Mouse (Mus musculus): ENCODE data around the gene Pzp. TPM values are rescaled to one million over a fixed set of nuclear protein-coding genes. Genes with fewer than 3 reads are reported as not detected.

Pzp gene
- total and polyA plus RNA-seq, 2 experiments from 2014 or later = not detected

- DNase-seq = peak; percentile 72
- Histone ChIP-seq H3K27ac (ENCODE audit: low read depth, low read length) (no peak overlapping the region), H3K4me3 (ENCODE audit: low read depth, low read length) (no peak overlapping the region), H3K9ac (no peak overlapping the region), H3K9me3 (ENCODE audit: low read length) (no peaks in the 10 kb centered on the region), H3K36me3 (ENCODE audit: insufficient read depth) (no peaks in the 10 kb centered on the region), H3K27me3 (ENCODE audit: insufficient read depth, low read length) (no peaks in the 10 kb centered on the region), H3K4me1 (ENCODE audit: insufficient read depth) (no peaks in the 10 kb centered on the region), H3K4me2 (ENCODE audit: low read depth) (no peak overlapping the region)
- peak; percentile 67 for ATAC-seq
- no peak for TF ChIP-seq CTCF (IDR thresholded peaks at IDR 0.05; ENCODE audit: low read depth)
- 72% methylated on average over 2 of the region's 2 CpGs for WGBS
These were observed 20.8 kb downstream of the Pzp start for GRCm38 (mm10) chr6:128505676-128506236.

DNA sequence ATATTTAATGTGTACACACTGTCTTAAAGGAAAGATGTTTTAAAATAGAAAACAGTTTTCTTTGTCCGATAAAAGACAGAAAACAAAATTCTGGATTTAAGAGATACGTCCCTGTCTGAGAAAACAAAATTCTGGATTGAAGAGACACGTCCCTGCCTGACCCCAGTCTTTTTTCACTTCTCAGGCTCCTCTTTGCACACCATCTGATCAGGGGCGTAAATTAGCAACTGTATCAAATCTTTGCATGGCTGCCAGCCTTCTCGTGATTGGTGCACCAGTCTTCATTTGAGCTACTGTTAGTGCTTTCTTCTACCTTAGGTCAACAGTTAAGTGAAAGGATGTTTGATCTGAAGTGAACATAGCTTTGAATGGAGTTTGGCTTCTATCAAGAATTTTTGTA is 21.8 kb downstream of the Pzp start:
- TF ChIP-seq CTCF (IDR thresholded peaks at IDR 0.05; ENCODE audit: low read depth) = no peak
- DNase-seq = peak; percentile 45
- WGBS = 44% methylated on average over 5 of the region's 5 CpGs

DNA sequence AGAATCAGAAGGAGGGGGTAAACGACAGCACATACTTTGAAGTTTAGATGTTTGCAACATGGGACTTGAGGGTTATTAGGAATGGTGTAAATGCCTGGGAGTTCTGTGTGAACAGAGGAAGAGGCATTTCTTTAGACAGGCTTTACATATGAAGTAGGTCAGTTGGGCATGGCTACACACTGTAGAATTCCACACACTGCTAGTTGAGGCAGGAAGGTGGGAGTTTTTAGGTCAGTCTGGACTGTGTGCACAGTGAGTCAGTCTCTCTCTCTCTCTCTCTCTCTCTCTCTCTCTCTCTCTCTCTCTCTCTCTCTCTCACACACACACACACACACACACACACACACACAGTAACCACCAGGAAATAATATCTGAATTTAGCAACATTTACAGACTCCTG is 31.2 kb downstream of the Pzp start:
- H3K4me2 ChIP-seq (ENCODE audit: low read depth) = no peak overlapping the region
- TF ChIP-seq CTCF (IDR thresholded peaks at IDR 0.05; ENCODE audit: low read depth) = no peak
- H3K27ac ChIP-seq (ENCODE audit: low read depth, low read length) = no peak overlapping the region
- no peak overlapping the region for H3K4me3 ChIP-seq (ENCODE audit: low read depth, low read length)
- DNase-seq (no peak), ATAC-seq (no peak)
- H3K9me3 ChIP-seq (ENCODE audit: low read length) = no peaks in the 10 kb centered on the region
- H3K4me1 ChIP-seq (ENCODE audit: insufficient read depth) = no peaks in the 10 kb centered on the region
- WGBS = 69% methylated on average over 1 of the region's 1 CpGs
- no peaks in the 10 kb centered on the region for H3K36me3 ChIP-seq (ENCODE audit: insufficient read depth)
- H3K27me3 ChIP-seq (ENCODE audit: insufficient read depth, low read length) = no peaks in the 10 kb centered on the region
- H3K9ac ChIP-seq = no peak overlapping the region

More for the DNA sequence above, 21.8 kb downstream of the Pzp start:
- Histone ChIP-seq H3K36me3 (ENCODE audit: insufficient read depth) (no peaks in the 10 kb centered on the region), H3K4me3 (ENCODE audit: low read depth, low read length) (no peak overlapping the region), H3K4me1 (ENCODE audit: insufficient read depth) (no peaks in the 10 kb centered on the region), H3K27ac (ENCODE audit: low read depth, low read length) (no peak overlapping the region), H3K9me3 (ENCODE audit: low read length) (no peaks in the 10 kb centered on the region), H3K4me2 (ENCODE audit: low read depth) (no peak overlapping the region), H3K9ac (no peak overlapping the region), H3K27me3 (ENCODE audit: insufficient read depth, low read length) (no peaks in the 10 kb centered on the region)
- ATAC-seq = peak; percentile 60

- TF ChIP-seq CTCF (IDR thresholded peaks at IDR 0.05; ENCODE audit: low read depth) = no peak
- Histone ChIP-seq H3K9ac (no peak overlapping the region), H3K36me3 (ENCODE audit: insufficient read depth) (no peaks in the 10 kb centered on the region), H3K4me2 (ENCODE audit: low read depth) (no peak overlapping the region), H3K9me3 (ENCODE audit: low read length) (no peaks in the 10 kb centered on the region), H3K4me1 (ENCODE audit: insufficient read depth) (no peaks in the 10 kb centered on the region), H3K4me3 (ENCODE audit: low read depth, low read length) (no peak overlapping the region), H3K27me3 (ENCODE audit: insufficient read depth, low read length) (no peaks in the 10 kb centered on the region), H3K27ac (ENCODE audit: low read depth, low read length) (no peak overlapping the region)
- WGBS = 70% methylated on average over 15 of the region's 15 CpGs
- no peak for DNase-seq
- no peak for ATAC-seq
These were observed 31.7 kb downstream of the Pzp start for GRCm38 (mm10) chr6:128494646-128495331.

DNA sequence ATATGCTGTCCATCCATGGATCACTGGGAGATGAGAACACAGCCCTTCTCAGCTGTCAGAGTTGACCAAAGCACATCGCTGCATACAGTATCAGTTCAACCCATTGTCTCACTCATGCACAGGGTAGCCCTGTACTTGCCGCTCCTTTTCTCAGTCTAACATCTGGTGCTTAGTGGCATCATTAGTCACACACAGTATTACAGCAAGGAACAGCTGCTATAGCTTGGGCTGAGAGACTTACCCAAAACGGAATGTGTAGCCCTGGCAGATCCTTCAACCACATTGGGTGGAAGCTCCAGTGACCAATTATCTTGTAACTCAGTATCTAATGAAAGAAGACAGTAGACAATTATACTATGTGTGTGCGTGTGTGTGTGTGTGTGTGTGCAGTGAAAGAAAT is 34.6 kb downstream of the Pzp start:
- TF ChIP-seq CTCF (IDR thresholded peaks at IDR 0.05; ENCODE audit: low read depth) = no peak
- H3K27me3 ChIP-seq (ENCODE audit: insufficient read depth, low read length) = no peaks in the 10 kb centered on the region
- no peaks in the 10 kb centered on the region for H3K9me3 ChIP-seq (ENCODE audit: low read length)
- no peak overlapping the region for H3K4me3 ChIP-seq (ENCODE audit: low read depth, low read length)
- DNase-seq (no peak), ATAC-seq (no peak)
- H3K4me2 ChIP-seq (ENCODE audit: low read depth) = no peak overlapping the region
- H3K27ac ChIP-seq (ENCODE audit: low read depth, low read length) = no peak overlapping the region
- no peak overlapping the region for H3K9ac ChIP-seq
- no peaks in the 10 kb centered on the region for H3K36me3 ChIP-seq (ENCODE audit: insufficient read depth)
- no peaks in the 10 kb centered on the region for H3K4me1 ChIP-seq (ENCODE audit: insufficient read depth)
- WGBS = 84% methylated on average over 4 of the region's 4 CpGs

DNA sequence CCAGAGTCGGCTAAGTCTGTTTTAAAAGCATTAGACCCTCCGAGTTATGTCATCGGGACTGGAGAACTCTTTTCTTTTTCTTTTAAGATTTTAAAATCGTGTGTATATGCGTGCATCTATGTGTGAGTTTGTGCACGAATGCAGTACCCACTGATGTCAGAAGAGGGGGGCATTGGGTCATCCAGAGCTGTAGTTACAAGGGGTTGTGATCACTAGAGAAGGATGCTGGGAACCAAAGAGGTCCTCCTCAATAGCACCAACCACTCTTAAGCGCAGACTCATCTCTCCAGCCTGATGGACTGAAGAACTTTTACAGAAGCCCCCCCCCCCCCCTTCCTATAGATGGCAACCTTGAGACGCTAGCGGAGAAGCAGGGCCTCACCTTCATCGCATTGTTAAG is 36.4 kb downstream of the Pzp start:
- DNase-seq = no peak
- WGBS = 97% methylated on average over 10 of the region's 10 CpGs
- H3K4me3 ChIP-seq (ENCODE audit: low read depth, low read length) = no peak overlapping the region
- no peaks in the 10 kb centered on the region for H3K27me3 ChIP-seq (ENCODE audit: insufficient read depth, low read length)
- H3K36me3 ChIP-seq (ENCODE audit: insufficient read depth) = no peaks in the 10 kb centered on the region
- no peak overlapping the region for H3K27ac ChIP-seq (ENCODE audit: low read depth, low read length)
- no peaks in the 10 kb centered on the region for H3K4me1 ChIP-seq (ENCODE audit: insufficient read depth)
- H3K4me2 ChIP-seq (ENCODE audit: low read depth) = no peak overlapping the region
- H3K9ac ChIP-seq = no peak overlapping the region
- no peaks in the 10 kb centered on the region for H3K9me3 ChIP-seq (ENCODE audit: low read length)
- ATAC-seq = no peak
- TF ChIP-seq CTCF (IDR thresholded peaks at IDR 0.05; ENCODE audit: low read depth) = no peak

- 92% methylated on average over 11 of the region's 11 CpGs for WGBS
- Histone ChIP-seq H3K27me3 (ENCODE audit: insufficient read depth, low read length) (no peaks in the 10 kb centered on the region), H3K9ac (no peak overlapping the region), H3K4me2 (ENCODE audit: low read depth) (no peak overlapping the region), H3K27ac (ENCODE audit: low read depth, low read length) (no peak overlapping the region), H3K4me3 (ENCODE audit: low read depth, low read length) (no peak overlapping the region), H3K36me3 (ENCODE audit: insufficient read depth) (no peaks in the 10 kb centered on the region), H3K4me1 (ENCODE audit: insufficient read depth) (no peaks in the 10 kb centered on the region), H3K9me3 (ENCODE audit: low read length) (no peaks in the 10 kb centered on the region)
- TF ChIP-seq CTCF (IDR thresholded peaks at IDR 0.05; ENCODE audit: low read depth) = no peak
- DNase-seq (no peak), ATAC-seq (no peak)
These were observed 38.8 kb downstream of the Pzp start for GRCm38 (mm10) chr6:128487736-128488135.

All from forebrain, postnatal 0 days (tissue).